Comparison of ENCODE assay signal across 9 mouse cellular contexts in the genomic region with DNA sequence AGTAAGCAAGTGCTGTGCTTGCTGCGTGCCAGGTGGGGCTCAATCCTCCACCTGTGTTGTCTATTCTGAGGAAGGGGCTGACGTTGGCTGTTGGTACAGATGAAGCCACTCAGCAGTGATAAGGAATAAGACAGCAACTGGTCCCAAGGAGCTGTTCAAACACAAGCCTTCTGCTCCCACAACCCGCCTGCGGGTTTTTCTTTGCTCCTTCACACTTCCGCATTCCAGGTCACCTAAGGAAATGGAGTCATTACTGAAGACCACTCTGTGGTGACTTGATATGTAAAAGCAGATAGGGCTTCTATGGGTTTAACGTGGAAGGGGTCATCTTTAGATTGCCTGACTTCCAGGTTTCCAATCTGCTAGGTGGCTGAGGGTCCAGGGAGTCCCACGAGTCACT. TPM values are rescaled to one million over a fixed set of nuclear protein-coding genes. Genes with fewer than 3 reads are reported as not detected.
DNase-seq lines count a peak whose midpoint lies in the region; ATAC-seq lines count a peak whose summit lies in the region.
"Had no signal": no experiment of that assay in that cellular context is flagged by ENCODE, and none has a peak within 500 bp of the region (broad histone marks: within the 10 kb centered on the region; RNA-seq: fewer than 3 reads in every experiment).

No protein-coding gene starts in this region.

- H3K4me1 ChIP-seq in heart, embryonic 13.5 days, result peaks cover 84% of the 10 kb centered on the region
- peaks cover 73% of the 10 kb centered on the region for H3K4me1 ChIP-seq in midbrain, embryonic 10.5 days
- peaks cover 14% of the 10 kb centered on the region for H3K4me1 ChIP-seq in midbrain, embryonic 11.5 days (ENCODE audit: control insufficient read depth, insufficient read depth, low read length)
- peaks cover 75% of the 10 kb centered on the region for H3K4me1 ChIP-seq in limb, embryonic 12.5 days (replicated peaks)
- H3K4me1 ChIP-seq in midbrain, embryonic 14.5 days (ENCODE audit: control insufficient read depth, insufficient read depth, low read length), result peaks cover 22% of the 10 kb centered on the region; the same call in 1 of the 2 replicates

- H3K27me3 ChIP-seq in heart, embryonic 13.5 days (replicated peaks), result no peaks in the 10 kb centered on the region
- peaks cover 31% of the 10 kb centered on the region for H3K27me3 ChIP-seq in midbrain, embryonic 10.5 days (ENCODE audit: low read depth, poor library complexity, severe bottlenecking)
- no peaks in the 10 kb centered on the region for H3K27me3 ChIP-seq in midbrain, embryonic 11.5 days (ENCODE audit: control insufficient read depth, insufficient read depth, low read length)
- H3K27me3 ChIP-seq in limb, embryonic 12.5 days, result no peaks in the 10 kb centered on the region
- H3K27me3 ChIP-seq in midbrain, embryonic 14.5 days (ENCODE audit: control insufficient read depth, insufficient read depth, low read length), result no peaks in the 10 kb centered on the region

- H3K27ac ChIP-seq in heart, embryonic 13.5 days (replicated peaks), result peak overlapping the region; percentile 98
- H3K27ac ChIP-seq in midbrain, embryonic 10.5 days (replicated peaks), result peak overlapping the region; percentile 38; the same call in 1 of the 2 replicates
- no peak overlapping the region for H3K27ac ChIP-seq in midbrain, embryonic 11.5 days (ENCODE audit: low read depth, low read length)
- peak overlapping the region; percentile 93 for H3K27ac ChIP-seq in limb, embryonic 12.5 days
- no peak overlapping the region for H3K27ac ChIP-seq in midbrain, embryonic 14.5 days (replicated peaks; ENCODE audit: low read depth, low read length)

- H3K9ac ChIP-seq in heart, embryonic 13.5 days, result peak overlapping the region; percentile 96
- H3K9ac ChIP-seq in midbrain, embryonic 11.5 days (ENCODE audit: low read length), result no peak overlapping the region
- H3K9ac ChIP-seq in limb, embryonic 12.5 days (replicated peaks), result 0 out of 2 replicates have a peak overlapping the region, but pooled peaks have one; percentile 23
- no peak overlapping the region for H3K9ac ChIP-seq in midbrain, embryonic 14.5 days (replicated peaks; ENCODE audit: low read length)

- peak overlapping the region; percentile 86 for H3K4me3 ChIP-seq in heart, embryonic 13.5 days
- H3K4me3 ChIP-seq in midbrain, embryonic 10.5 days, result no peak overlapping the region
- H3K4me3 ChIP-seq in midbrain, embryonic 11.5 days (ENCODE audit: low read depth, low read length), result no peak overlapping the region
- no peak overlapping the region for H3K4me3 ChIP-seq in limb, embryonic 12.5 days (replicated peaks)
- H3K4me3 ChIP-seq in midbrain, embryonic 14.5 days (replicated peaks; ENCODE audit: low read depth, low read length), result no peak overlapping the region

- intact Hi-C loops in heart, postnatal 10 days (cut with DNase I), result no loop called here

- no peaks in the 10 kb centered on the region for H3K9me3 ChIP-seq in heart, embryonic 13.5 days
- no peaks in the 10 kb centered on the region for H3K9me3 ChIP-seq in midbrain, embryonic 10.5 days (replicated peaks)
- H3K9me3 ChIP-seq in midbrain, embryonic 11.5 days (ENCODE audit: control insufficient read depth, low read length), result no peaks in the 10 kb centered on the region
- H3K9me3 ChIP-seq in limb, embryonic 12.5 days, result no peaks in the 10 kb centered on the region
- no peaks in the 10 kb centered on the region for H3K9me3 ChIP-seq in midbrain, embryonic 14.5 days (ENCODE audit: control insufficient read depth, low read length)

- DNase-seq in heart, postnatal 10 days, result no peak
- DNase-seq in midbrain, embryonic 10.5 days (ENCODE audit: low spot score), result no peak
- DNase-seq in midbrain, embryonic 11.5 days (ENCODE audit: low spot score, missing footprints), result no peak
- peak; percentile 35 for DNase-seq in yolk sac, embryonic 10.5 days (ENCODE audit: low spot score)
- no peak for DNase-seq in layer of hippocampus, postnatal 36 days
- no peak for DNase-seq in midbrain, embryonic 14.5 days

- peaks cover 5% of the 10 kb centered on the region for H3K36me3 ChIP-seq in heart, embryonic 13.5 days
- no peaks in the 10 kb centered on the region for H3K36me3 ChIP-seq in midbrain, embryonic 10.5 days
- no peaks in the 10 kb centered on the region for H3K36me3 ChIP-seq in midbrain, embryonic 11.5 days (ENCODE audit: control insufficient read depth, insufficient read depth, low read length)
- H3K36me3 ChIP-seq in limb, embryonic 12.5 days, result no peaks in the 10 kb centered on the region
- H3K36me3 ChIP-seq in midbrain, embryonic 14.5 days (ENCODE audit: control insufficient read depth, insufficient read depth, low read length), result no peaks in the 10 kb centered on the region

- WGBS in heart, embryonic 13.5 days, result 15% methylated on average over 7 of the region's 7 CpGs
- 77% methylated on average over 7 of the region's 7 CpGs for WGBS in midbrain, embryonic 10.5 days
- 73% methylated on average over 7 of the region's 7 CpGs for WGBS in midbrain, embryonic 11.5 days
- WGBS in limb, embryonic 12.5 days, result 59% methylated on average over 7 of the region's 7 CpGs
- WGBS in midbrain, embryonic 14.5 days, result 80% methylated on average over 7 of the region's 7 CpGs

- peak overlapping the region; percentile 87 for H3K4me2 ChIP-seq in heart, embryonic 13.5 days
- H3K4me2 ChIP-seq in midbrain, embryonic 11.5 days, result no peak overlapping the region
- H3K4me2 ChIP-seq in limb, embryonic 12.5 days, result peak overlapping the region; percentile 34
- no peak overlapping the region for H3K4me2 ChIP-seq in midbrain, embryonic 14.5 days (ENCODE audit: low read length)

- no peak for ATAC-seq in heart, embryonic 13.5 days (ENCODE audit: extremely low read depth, insufficient number of reproducible peaks, low FRiP score, low TSS enrichment)
- ATAC-seq in midbrain, embryonic 11.5 days (ENCODE audit: low FRiP score), result no peak
- no peak for ATAC-seq in limb, embryonic 12.5 days (ENCODE audit: insufficient number of reproducible peaks, insufficient read depth, low FRiP score, low TSS enrichment, low read depth)
- no peak for ATAC-seq in midbrain, embryonic 14.5 days (ENCODE audit: low FRiP score, low TSS enrichment)

RNA-seq across cellular contexts. Expression of a gene that starts 11.5 kb away (rescaled TPM):
- polyA plus RNA-seq in heart, embryonic 13.5 days (2015; fragmentation: Nextera tagmentation; extraction: Ambion mirVana), result 207 and 208 TPM in 2 replicates
- 100 to 1,000 TPM; 107 to 117 TPM for total RNA-seq in heart, postnatal 10 days (2021)
- 41.9 and 44.9 TPM in 2 replicates for polyA plus RNA-seq in midbrain, embryonic 10.5 days (2016; fragmentation: Nextera tagmentation; extraction: Ambion mirVana)
- polyA plus RNA-seq in midbrain, embryonic 11.5 days (2014; fragmentation: Nextera tagmentation; extraction: Ambion mirVana), result 33.2 and 34.1 TPM in 2 replicates
- polyA plus RNA-seq in limb, embryonic 12.5 days (2016; fragmentation: Nextera tagmentation; extraction: Ambion mirVana), result 63.6 and 75.1 TPM in 2 replicates
- total RNA-seq in layer of hippocampus, postnatal 36 days (2021), result 100 to 1,000 TPM; 211 to 220 TPM
- 13.2 and 16.1 TPM in 2 replicates for polyA plus RNA-seq in midbrain, embryonic 14.5 days (2014; fragmentation: Nextera tagmentation; extraction: Ambion mirVana)

RNA-seq across cellular contexts. Expression of a gene that starts 34.5 kb away (rescaled TPM):
- polyA plus RNA-seq in heart, embryonic 13.5 days (2015; fragmentation: Nextera tagmentation; extraction: Ambion mirVana), result 67.1 and 75.3 TPM in 2 replicates
- 10 to 100 TPM; 35.4 to 36.7 TPM for total RNA-seq in heart, postnatal 10 days (2021)
- polyA plus RNA-seq in midbrain, embryonic 10.5 days (2016; fragmentation: Nextera tagmentation; extraction: Ambion mirVana), result 20.4 and 22.8 TPM in 2 replicates
- polyA plus RNA-seq in midbrain, embryonic 11.5 days (2014; fragmentation: Nextera tagmentation; extraction: Ambion mirVana), result 16.9 and 19.4 TPM in 2 replicates
- 43.6 and 43.7 TPM in 2 replicates for polyA plus RNA-seq in limb, embryonic 12.5 days (2016; fragmentation: Nextera tagmentation; extraction: Ambion mirVana)
- total RNA-seq in layer of hippocampus, postnatal 36 days (2021), result 10 to 100 TPM; 14.0 to 16.6 TPM
- 20.7 and 25.1 TPM in 2 replicates for polyA plus RNA-seq in midbrain, embryonic 14.5 days (2014; fragmentation: Nextera tagmentation; extraction: Ambion mirVana)
- total RNA-seq: hematopoietic stem cell, adult 5-6 weeks had no signal

RNA-seq across cellular contexts. Expression of a gene that starts 47.8 kb away (rescaled TPM):
- polyA plus RNA-seq in heart, embryonic 13.5 days (2015; fragmentation: Nextera tagmentation; extraction: Ambion mirVana), result 3,602 and 4,207 TPM in 2 replicates
- total RNA-seq in heart, postnatal 10 days (2021), result 100 to 1,000 TPM; 610 to 792 TPM
- 0.72 and 0.78 TPM in 2 replicates for polyA plus RNA-seq in midbrain, embryonic 10.5 days (2016; fragmentation: Nextera tagmentation; extraction: Ambion mirVana)
- 0.95 and 1.3 TPM in 2 replicates for polyA plus RNA-seq in midbrain, embryonic 11.5 days (2014; fragmentation: Nextera tagmentation; extraction: Ambion mirVana)
- polyA plus RNA-seq in limb, embryonic 12.5 days (2016; fragmentation: Nextera tagmentation; extraction: Ambion mirVana), result 89.0 and 101 TPM in 2 replicates
- total RNA-seq in layer of hippocampus, postnatal 36 days (2021), result 1 to 10 TPM; 2.1 to 3.5 TPM
- 0.43 TPM in 1 of 2 replicates, not detected in the other for polyA plus RNA-seq in midbrain, embryonic 14.5 days (2014; fragmentation: Nextera tagmentation; extraction: Ambion mirVana)
- total RNA-seq: hematopoietic stem cell, adult 5-6 weeks had no signal

Comparison
In these comparisons a context has a peak if more than half of its experiments do, and no peak if none do; other contexts are left out.
1. H3K27ac ChIP-seq: peak in heart, embryonic 13.5 days (single experiment), midbrain, embryonic 10.5 days (single experiment) and limb, embryonic 12.5 days (single experiment); none in midbrain, embryonic 11.5 days (single experiment) and midbrain, embryonic 14.5 days (single experiment).
2. H3K4me2 ChIP-seq: peak in heart, embryonic 13.5 days (single experiment) and limb, embryonic 12.5 days (single experiment); none in midbrain, embryonic 11.5 days (single experiment) and midbrain, embryonic 14.5 days (single experiment).
3. H3K9ac ChIP-seq: peak in heart, embryonic 13.5 days (single experiment) and limb, embryonic 12.5 days (single experiment); none in midbrain, embryonic 11.5 days (single experiment) and midbrain, embryonic 14.5 days (single experiment).
4. RNA of a gene that starts 47.8 kb away (polyA plus RNA-seq): 3,602 to 4,207 TPM in heart, embryonic 13.5 days; 89.0 to 101 TPM in limb, embryonic 12.5 days, 0.95 to 1.3 TPM in midbrain, embryonic 11.5 days, 0.72 to 0.78 TPM in midbrain, embryonic 10.5 days and 0.43 TPM in midbrain, embryonic 14.5 days; every median in the first group is over 10 times any median in the second.